Mouse (Mus musculus) midbrain, embryonic 12.5 days (tissue): Measurements from ENCODE around the gene Pcnt. TPM values are rescaled to one million over a fixed set of nuclear protein-coding genes. Genes with fewer than 3 reads are reported as not detected.

Source experiments
- ATAC-seq: fragments of 200-750 bp; cut with Nextera tagmentation; 2 replicates; pipeline ENCODE4 v1.8.0; 2017; ENCODE audit warnings: low read depth, moderate TSS enrichment, moderate library complexity; ENCODE audit not compliant: low FRiP score
- H3K27ac ChIP-seq: fragments of 300-500 bp; sonication (generic); replicated peaks from 2 replicates; pipeline ENCODE4 v1.5.1; 2016; ENCODE audit warnings: mild to moderate bottlenecking
- H3K27me3 ChIP-seq: fragments of 300-500 bp; sonication (generic); 2 replicates; pipeline ENCODE4 v1.6.1; 2016; ENCODE audit warnings: mild to moderate bottlenecking
- H3K36me3 ChIP-seq: fragments of 300-500 bp; sonication (generic); 2 replicates; pipeline ENCODE4 v1.6.1; 2016
- H3K4me1 ChIP-seq: fragments of 300-500 bp; sonication (generic); 2 replicates; pipeline ENCODE4 v1.6.1; 2016
- H3K4me2 ChIP-seq: fragments of 300-500 bp; sonication (generic); replicated peaks from 2 replicates; pipeline ENCODE4 v1.6.1; 2016; ENCODE audit warnings: mild to moderate bottlenecking, moderate library complexity
- H3K4me3 ChIP-seq: fragments of 300-500 bp; sonication (generic); 2 replicates; pipeline ENCODE4 v1.5.1; 2016; ENCODE audit warnings: mild to moderate bottlenecking
- H3K9ac ChIP-seq: fragments of 300-500 bp; sonication (generic); replicated peaks from 2 replicates; pipeline ENCODE4 v1.6.1; 2016; ENCODE audit warnings: mild to moderate bottlenecking, moderate library complexity
- H3K9me3 ChIP-seq: fragments of 300-500 bp; sonication (generic); 2 replicates; pipeline ENCODE4 v1.6.1; 2016; ENCODE audit warnings: mild to moderate bottlenecking
- WGBS: fragments of 180-500 bp; shearing (Covaris S2); methylation state at CpG from one replicate; pipeline ENCODE4 v1.1.7; 2016; 5-methylcytosine and 5-hydroxymethylcytosine counted together
- polyA plus RNA-seq: library from polyadenylated mRNA; unstranded; fragments of >200 nt; fragmentation: Nextera tagmentation; extraction: Ambion mirVana; gene quantifications from 2 replicates; pipeline ENCODE4 v1.2.1, GENCODE M21; 2016

The Pcnt gene
- polyA plus RNA-seq, 1 experiment from 2014 or later: 19.7 TPM

- Histone ChIP-seq H3K9ac (no peak overlapping the region), H3K4me1 (no peaks in the 10 kb centered on the region), H3K27ac (no peak overlapping the region), H3K36me3 (peaks cover 62% of the 10 kb centered on the region), H3K9me3 (no peaks in the 10 kb centered on the region), H3K27me3 (no peaks in the 10 kb centered on the region), H3K4me3 (no peak overlapping the region), H3K4me2 (no peak overlapping the region)
- WGBS: 87% methylated on average over 9 of the region's 9 CpGs
- no peak for ATAC-seq
Observed at GRCm38 (mm10) chr10:76391786-76392185, 50.8 kb downstream of the Pcnt start.

GRCm38 (mm10) chr10:76391166-76391565, 51.4 kb downstream of the Pcnt start:
- H3K4me1 ChIP-seq: no peaks in the 10 kb centered on the region
- WGBS: 94% methylated on average over 9 of the region's 9 CpGs
- H3K4me3 ChIP-seq: no peak overlapping the region
- no peak overlapping the region for H3K9ac ChIP-seq
- H3K27ac ChIP-seq: no peak overlapping the region
- ATAC-seq: no peak
- no peak overlapping the region for H3K4me2 ChIP-seq
- no peaks in the 10 kb centered on the region for H3K27me3 ChIP-seq
- no peaks in the 10 kb centered on the region for H3K9me3 ChIP-seq
- H3K36me3 ChIP-seq: peaks cover 64% of the 10 kb centered on the region

GRCm38 (mm10) chr10:76374981-76375380, 67.6 kb downstream of the Pcnt start:
- WGBS: 95% methylated on average over 18 of the region's 18 CpGs

GRCm38 (mm10) chr10:76371736-76372135, 70.8 kb downstream of the Pcnt start:
- Histone ChIP-seq H3K9me3 (no peaks in the 10 kb centered on the region), H3K27ac (no peak overlapping the region), H3K4me1 (no peaks in the 10 kb centered on the region), H3K36me3 (peaks cover 76% of the 10 kb centered on the region), H3K9ac (no peak overlapping the region), H3K4me2 (no peak overlapping the region), H3K27me3 (no peaks in the 10 kb centered on the region), H3K4me3 (no peak overlapping the region)
- ATAC-seq: no peak
- 75% methylated on average over 3 of the region's 3 CpGs for WGBS

More at GRCm38 (mm10) chr10:76374981-76375380, 67.6 kb downstream of the Pcnt start:
- H3K4me2 ChIP-seq: no peak overlapping the region
- H3K36me3 ChIP-seq: peaks cover 79% of the 10 kb centered on the region
- H3K27me3 ChIP-seq: no peaks in the 10 kb centered on the region
- no peak for ATAC-seq
- H3K4me1 ChIP-seq: no peaks in the 10 kb centered on the region
- H3K9ac ChIP-seq: no peak overlapping the region
- no peak overlapping the region for H3K4me3 ChIP-seq
- no peaks in the 10 kb centered on the region for H3K9me3 ChIP-seq
- H3K27ac ChIP-seq: no peak overlapping the region

GRCm38 (mm10) chr10:76368766-76369165, 73.8 kb downstream of the Pcnt start:
- WGBS: 91% methylated on average over 13 of the region's 13 CpGs
- Histone ChIP-seq H3K9me3 (no peaks in the 10 kb centered on the region), H3K36me3 (peaks cover 66% of the 10 kb centered on the region), H3K27me3 (no peaks in the 10 kb centered on the region), H3K9ac (no peak overlapping the region), H3K4me3 (no peak overlapping the region), H3K27ac (no peak overlapping the region), H3K4me1 (no peaks in the 10 kb centered on the region), H3K4me2 (no peak overlapping the region)
- ATAC-seq: no peak

- H3K9ac ChIP-seq: no peak overlapping the region
- no peaks in the 10 kb centered on the region for H3K4me1 ChIP-seq
- H3K27me3 ChIP-seq: no peaks in the 10 kb centered on the region
- H3K4me3 ChIP-seq: no peak overlapping the region
- no peaks in the 10 kb centered on the region for H3K9me3 ChIP-seq
- H3K4me2 ChIP-seq: no peak overlapping the region
- peaks cover 32% of the 10 kb centered on the region for H3K36me3 ChIP-seq
- 71% methylated on average over 3 of the region's 3 CpGs for WGBS
- no peak overlapping the region for H3K27ac ChIP-seq
- no peak for ATAC-seq
Observed at GRCm38 (mm10) chr10:76363233-76363632, 79.4 kb downstream of the Pcnt start.

- peaks cover 46% of the 10 kb centered on the region for H3K36me3 ChIP-seq
- no peaks in the 10 kb centered on the region for H3K4me1 ChIP-seq
- WGBS: 89% methylated on average over 5 of the region's 5 CpGs
- no peak overlapping the region for H3K4me2 ChIP-seq
- H3K27me3 ChIP-seq: no peaks in the 10 kb centered on the region
- no peak overlapping the region for H3K27ac ChIP-seq
- no peak overlapping the region for H3K4me3 ChIP-seq
- H3K9me3 ChIP-seq: no peaks in the 10 kb centered on the region
- no peak overlapping the region for H3K9ac ChIP-seq
- no peak for ATAC-seq
Observed at GRCm38 (mm10) chr10:76358468-76358867, 84.1 kb downstream of the Pcnt start.

GRCm38 (mm10) chr10:76357286-76357875, 85.2 kb downstream of the Pcnt start:
- H3K4me2 ChIP-seq: no peak overlapping the region
- peaks cover 56% of the 10 kb centered on the region for H3K36me3 ChIP-seq
- H3K4me1 ChIP-seq: no peaks in the 10 kb centered on the region
- no peaks in the 10 kb centered on the region for H3K27me3 ChIP-seq
- WGBS: 95% methylated on average over 8 of the region's 8 CpGs
- no peak overlapping the region for H3K27ac ChIP-seq
- no peak for ATAC-seq
- no peak overlapping the region for H3K9ac ChIP-seq
- H3K4me3 ChIP-seq: no peak overlapping the region
- H3K9me3 ChIP-seq: no peaks in the 10 kb centered on the region

- H3K4me3 ChIP-seq: no peak overlapping the region
- H3K9ac ChIP-seq: no peak overlapping the region
- H3K27ac ChIP-seq: no peak overlapping the region
- ATAC-seq: no peak
- no peaks in the 10 kb centered on the region for H3K9me3 ChIP-seq
- WGBS: 94% methylated on average over 12 of the region's 12 CpGs
- no peaks in the 10 kb centered on the region for H3K27me3 ChIP-seq
- peaks cover 79% of the 10 kb centered on the region for H3K36me3 ChIP-seq
- no peaks in the 10 kb centered on the region for H3K4me1 ChIP-seq
- H3K4me2 ChIP-seq: no peak overlapping the region
Observed at GRCm38 (mm10) chr10:76354974-76355373, 87.6 kb downstream of the Pcnt start.

GRCm38 (mm10) chr10:76353986-76354385, 88.6 kb downstream of the Pcnt start:
- Histone ChIP-seq H3K27ac (no peak overlapping the region), H3K4me1 (no peaks in the 10 kb centered on the region), H3K4me2 (no peak overlapping the region), H3K9me3 (no peaks in the 10 kb centered on the region), H3K4me3 (no peak overlapping the region), H3K36me3 (peaks cover 80% of the 10 kb centered on the region), H3K27me3 (no peaks in the 10 kb centered on the region), H3K9ac (no peak overlapping the region)
- ATAC-seq: no peak
- WGBS: 96% methylated on average over 12 of the region's 12 CpGs

- peaks cover 69% of the 10 kb centered on the region for H3K36me3 ChIP-seq
Observed at GRCm38 (mm10) chr10:76351953-76352352, 90.6 kb downstream of the Pcnt start.

GRCm38 (mm10) chr10:76346589-76346988, 96.0 kb downstream of the Pcnt start:
- 0 out of 2 replicates have a peak overlapping the region, but pooled peaks have one; percentile 82 for H3K4me3 ChIP-seq
- no peaks in the 10 kb centered on the region; the same call in 1 of the 2 replicates for H3K27me3 ChIP-seq
- H3K36me3 ChIP-seq: peaks cover 17% of the 10 kb centered on the region
- no peak overlapping the region for H3K9ac ChIP-seq
- no peak overlapping the region for H3K27ac ChIP-seq
- H3K4me2 ChIP-seq: 0 out of 2 replicates have a peak overlapping the region, but pooled peaks have one; percentile 77
- no peak for ATAC-seq
- peaks cover 21% of the 10 kb centered on the region for H3K4me1 ChIP-seq
- 10% methylated on average over 4 of the region's 4 CpGs for WGBS
- no peaks in the 10 kb centered on the region for H3K9me3 ChIP-seq

More at GRCm38 (mm10) chr10:76351953-76352352, 90.6 kb downstream of the Pcnt start:
- H3K4me2 ChIP-seq: no peak overlapping the region
- WGBS: 90% methylated on average over 7 of the region's 7 CpGs
- no peaks in the 10 kb centered on the region for H3K9me3 ChIP-seq
- H3K9ac ChIP-seq: no peak overlapping the region
- H3K4me3 ChIP-seq: no peak overlapping the region
- no peaks in the 10 kb centered on the region for H3K27me3 ChIP-seq
- H3K27ac ChIP-seq: no peak overlapping the region
- ATAC-seq: no peak
- no peaks in the 10 kb centered on the region for H3K4me1 ChIP-seq

GRCm38 (mm10) chr10:76346043-76346491, 96.5 kb downstream of the Pcnt start:
- Histone ChIP-seq H3K36me3 (peaks cover 15% of the 10 kb centered on the region), H3K4me3 (peak overlapping the region; percentile 82), H3K27me3 (no peaks in the 10 kb centered on the region; the same call in 1 of the 2 replicates), H3K9ac (no peak overlapping the region), H3K9me3 (no peaks in the 10 kb centered on the region), H3K4me2 (peak overlapping the region; percentile 77), H3K27ac (no peak overlapping the region), H3K4me1 (peaks cover 21% of the 10 kb centered on the region)
- ATAC-seq: no peak
- WGBS: 26% methylated on average over 8 of the region's 8 CpGs
